Mouse (Mus musculus): ENCODE data around the gene Slc13a2. TPM values are rescaled to one million over a fixed set of nuclear protein-coding genes. Genes with fewer than 3 reads are reported as not detected.

The Slc13a2 gene
- polyA plus RNA-seq, 1 experiment from 2014 or later = not detected

GRCm38 (mm10) chr11:78360789-78361131 is 61.3 kb downstream of the Slc13a2 start:
- no peak for ATAC-seq (ENCODE audit: low FRiP score, low read depth)
- WGBS = 70% methylated on average over 2 of the region's 2 CpGs
- H3K9ac ChIP-seq = no peak overlapping the region; the same call in 1 of the 2 replicates
- H3K27ac ChIP-seq = no peak overlapping the region
- H3K36me3 ChIP-seq = no peaks in the 10 kb centered on the region
- H3K9me3 ChIP-seq = no peaks in the 10 kb centered on the region
- H3K4me3 ChIP-seq = no peak overlapping the region
- no peaks in the 10 kb centered on the region for H3K27me3 ChIP-seq
- H3K4me1 ChIP-seq = peaks cover 22% of the 10 kb centered on the region
- H3K4me2 ChIP-seq (replicated peaks) = peak overlapping the region; percentile 59

DNA sequence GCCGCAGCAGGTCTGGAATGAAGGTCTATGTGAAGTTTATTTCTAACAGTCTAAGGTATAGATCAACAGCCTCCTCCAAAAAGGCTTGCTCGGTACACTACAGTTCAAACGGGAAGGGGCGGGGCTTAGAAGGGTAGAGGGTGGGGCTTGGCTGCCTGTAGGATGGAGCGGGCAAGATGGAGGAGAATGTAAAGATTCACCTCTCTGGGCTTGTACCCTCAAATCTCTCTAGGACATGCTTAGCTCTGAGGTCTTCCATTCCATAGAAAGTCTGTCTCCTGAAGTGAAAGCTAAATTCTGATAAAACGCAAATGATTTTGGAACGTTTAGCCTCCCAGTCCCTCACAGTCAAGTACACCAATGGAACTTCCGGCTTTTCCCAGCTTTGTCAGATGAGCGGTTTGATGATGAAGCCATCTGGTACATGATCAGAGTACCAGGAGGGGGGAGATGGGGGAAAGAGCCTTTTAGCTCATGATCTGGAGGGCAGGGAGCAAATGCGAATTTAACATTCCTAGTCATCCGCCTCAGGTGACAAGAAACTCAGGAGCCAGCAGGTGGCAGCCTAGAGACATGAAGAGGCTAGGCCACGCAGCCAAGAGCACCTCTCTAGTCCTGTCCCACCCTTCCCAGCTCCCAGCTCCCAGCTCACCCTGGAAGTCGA is 61.8 kb downstream of the Slc13a2 start:
- H3K4me3 ChIP-seq = peak overlapping the region; percentile 39
- H3K4me2 ChIP-seq (replicated peaks) = peak overlapping the region; percentile 59
- H3K27ac ChIP-seq = no peak overlapping the region
- WGBS = 12% methylated on average over 13 of the region's 13 CpGs
- no peaks in the 10 kb centered on the region for H3K27me3 ChIP-seq
- no peak overlapping the region; the same call in 1 of the 2 replicates for H3K9ac ChIP-seq
- peaks cover 22% of the 10 kb centered on the region for H3K4me1 ChIP-seq
- no peaks in the 10 kb centered on the region for H3K36me3 ChIP-seq
- ATAC-seq (ENCODE audit: low FRiP score, low read depth) = peak; percentile 80; the same call in 1 of the 2 replicates
- no peaks in the 10 kb centered on the region for H3K9me3 ChIP-seq

DNA sequence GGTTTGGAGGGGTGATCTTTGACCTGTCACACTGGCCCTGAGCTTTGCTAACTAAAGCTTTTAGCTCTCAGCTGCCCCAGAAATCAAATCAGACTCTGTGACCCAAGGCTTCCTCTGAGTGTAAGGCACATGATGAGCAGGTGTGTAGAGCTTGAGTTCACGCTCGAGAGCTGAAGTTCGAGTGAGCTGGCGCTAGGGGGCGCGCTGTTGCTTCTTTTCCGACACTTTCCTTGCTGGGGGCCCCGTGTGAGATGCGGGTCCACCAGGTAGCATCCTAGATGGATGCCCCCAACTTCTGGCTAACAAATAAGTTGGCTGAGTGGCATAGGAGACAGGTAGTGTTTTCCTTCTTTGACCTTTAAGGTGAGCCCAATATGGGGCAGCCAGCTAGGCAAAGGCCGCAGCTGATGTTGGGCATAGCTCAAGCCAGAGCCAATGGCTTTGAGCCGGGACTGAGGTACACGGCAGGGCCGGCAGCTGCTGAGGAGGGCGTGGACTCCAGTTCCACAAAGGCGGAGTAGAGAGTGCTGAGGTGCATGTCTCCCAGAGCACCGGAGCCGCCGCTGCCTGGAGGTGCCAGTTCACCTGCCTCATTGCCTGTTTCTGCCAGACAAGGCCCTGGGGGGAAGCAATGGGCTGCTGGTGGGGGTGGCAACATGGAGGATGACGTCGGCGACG is 63.5 kb downstream of the Slc13a2 start:
- no peak overlapping the region for H3K4me2 ChIP-seq (replicated peaks)
- H3K9ac ChIP-seq = no peak overlapping the region
- no peaks in the 10 kb centered on the region for H3K36me3 ChIP-seq
- no peaks in the 10 kb centered on the region for H3K9me3 ChIP-seq
- H3K27ac ChIP-seq = no peak overlapping the region
- 0 out of 2 replicates have a peak, but pooled peaks have one; percentile 37 for ATAC-seq (ENCODE audit: low FRiP score, low read depth)
- H3K27me3 ChIP-seq = no peaks in the 10 kb centered on the region
- H3K4me1 ChIP-seq = peaks cover 9% of the 10 kb centered on the region
- no peak overlapping the region for H3K4me3 ChIP-seq
- 16% methylated on average over 22 of the region's 22 CpGs for WGBS

GRCm38 (mm10) chr11:78355471-78356238 is 66.4 kb downstream of the Slc13a2 start:
- 0 out of 2 replicates have a peak, but pooled peaks cover 3% of the 10 kb centered on the region for H3K4me1 ChIP-seq
- no peak overlapping the region for H3K9ac ChIP-seq
- H3K4me3 ChIP-seq = no peak overlapping the region
- no peak overlapping the region for H3K27ac ChIP-seq
- H3K36me3 ChIP-seq = no peaks in the 10 kb centered on the region
- no peak overlapping the region for H3K4me2 ChIP-seq (replicated peaks)
- ATAC-seq (ENCODE audit: low FRiP score, low read depth) = no peak
- no peaks in the 10 kb centered on the region for H3K27me3 ChIP-seq
- 34% methylated on average over 4 of the region's 4 CpGs for WGBS
- H3K9me3 ChIP-seq = no peaks in the 10 kb centered on the region

- Histone ChIP-seq H3K27ac (no peak overlapping the region), H3K9me3 (no peaks in the 10 kb centered on the region), H3K4me2 (replicated peaks) (no peak overlapping the region), H3K9ac (no peak overlapping the region), H3K36me3 (no peaks in the 10 kb centered on the region), H3K27me3 (no peaks in the 10 kb centered on the region), H3K4me3 (no peak overlapping the region), H3K4me1 (0 out of 2 replicates have a peak, but pooled peaks cover 2% of the 10 kb centered on the region)
- WGBS = 82% methylated on average over 6 of the region's 6 CpGs
- no peak for ATAC-seq (ENCODE audit: low FRiP score, low read depth)
These were observed 67.1 kb downstream of the Slc13a2 start for GRCm38 (mm10) chr11:78354905-78355304.

DNA sequence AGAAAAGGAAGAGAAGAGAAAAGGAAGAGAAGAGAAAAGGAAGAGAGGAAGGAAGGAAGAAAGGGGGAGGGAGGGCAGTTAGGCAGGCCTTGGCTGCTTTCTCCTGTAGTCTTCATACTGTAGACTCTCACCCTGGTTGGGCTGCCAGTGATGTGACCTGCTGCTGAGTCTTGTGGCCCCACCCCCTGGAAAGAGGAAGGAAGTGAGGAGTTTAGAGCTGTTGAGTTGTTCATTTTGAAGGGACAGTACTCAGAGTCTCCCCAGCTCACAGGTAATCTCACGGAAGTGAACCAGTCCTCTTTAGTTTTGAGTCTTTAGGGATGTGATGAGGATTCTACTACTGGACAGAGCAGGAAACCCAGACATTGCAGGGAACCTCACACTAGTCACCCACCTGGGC is 68.9 kb downstream of the Slc13a2 start:
- Histone ChIP-seq H3K27ac (no peak overlapping the region), H3K9ac (no peak overlapping the region), H3K4me2 (replicated peaks) (no peak overlapping the region), H3K4me3 (no peak overlapping the region), H3K4me1 (0 out of 2 replicates have a peak, but pooled peaks cover 8% of the 10 kb centered on the region), H3K9me3 (no peaks in the 10 kb centered on the region), H3K36me3 (peaks cover 17% of the 10 kb centered on the region), H3K27me3 (no peaks in the 10 kb centered on the region)
- 92% methylated on average over 1 of the region's 1 CpGs for WGBS
- no peak for ATAC-seq (ENCODE audit: low FRiP score, low read depth)

- Histone ChIP-seq H3K27me3 (no peaks in the 10 kb centered on the region), H3K36me3 (peaks cover 26% of the 10 kb centered on the region), H3K9me3 (no peaks in the 10 kb centered on the region), H3K4me2 (replicated peaks) (no peak overlapping the region), H3K9ac (0 out of 2 replicates have a peak overlapping the region, but pooled peaks have one; percentile 25), H3K4me1 (peaks cover 33% of the 10 kb centered on the region), H3K27ac (0 out of 2 replicates have a peak overlapping the region, but pooled peaks have one; percentile 22), H3K4me3 (no peak overlapping the region)
- no peak for ATAC-seq (ENCODE audit: low FRiP score, low read depth)
- WGBS = 89% methylated on average over 4 of the region's 4 CpGs
These were observed 72.3 kb downstream of the Slc13a2 start for GRCm38 (mm10) chr11:78349441-78350358.

GRCm38 (mm10) chr11:78348474-78348873 is 73.5 kb downstream of the Slc13a2 start:
- ATAC-seq (ENCODE audit: low FRiP score, low read depth) = no peak

DNA sequence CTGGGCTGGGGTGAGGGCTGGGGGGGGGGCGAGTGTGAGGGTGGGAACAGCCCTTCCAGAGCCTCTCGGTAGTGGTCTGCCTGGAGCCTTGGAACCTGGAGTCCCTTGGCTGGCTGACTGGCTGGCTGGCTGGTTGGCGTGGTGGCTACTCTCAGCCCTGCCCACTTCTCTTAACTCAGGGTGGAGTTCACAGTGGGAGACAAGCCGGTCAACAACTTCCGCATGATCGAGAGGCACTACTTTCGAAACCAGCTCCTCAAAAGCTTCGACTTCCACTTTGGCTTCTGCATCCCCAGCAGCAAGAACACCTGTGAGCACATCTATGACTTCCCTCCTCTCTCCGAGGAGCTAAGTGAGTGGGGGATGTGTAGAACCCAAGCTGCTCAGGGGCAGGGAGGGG is 74.1 kb downstream of the Slc13a2 start:
- Histone ChIP-seq H3K4me1 (peaks cover 43% of the 10 kb centered on the region), H3K27me3 (no peaks in the 10 kb centered on the region), H3K27ac (no peak overlapping the region), H3K36me3 (peaks cover 26% of the 10 kb centered on the region), H3K4me3 (no peak overlapping the region), H3K4me2 (replicated peaks) (no peak overlapping the region), H3K9me3 (no peaks in the 10 kb centered on the region), H3K9ac (no peak overlapping the region)
- no peak for ATAC-seq (ENCODE audit: low FRiP score, low read depth)
- 75% methylated on average over 9 of the region's 9 CpGs for WGBS

More at GRCm38 (mm10) chr11:78348474-78348873, 73.5 kb downstream of the Slc13a2 start:
- H3K27me3 ChIP-seq = no peaks in the 10 kb centered on the region
- no peak overlapping the region for H3K4me3 ChIP-seq
- H3K4me1 ChIP-seq = peaks cover 41% of the 10 kb centered on the region
- no peak overlapping the region for H3K9ac ChIP-seq
- no peak overlapping the region for H3K4me2 ChIP-seq (replicated peaks)
- H3K27ac ChIP-seq = no peak overlapping the region
- 61% methylated on average over 7 of the region's 7 CpGs for WGBS
- no peaks in the 10 kb centered on the region for H3K9me3 ChIP-seq
- H3K36me3 ChIP-seq = peaks cover 26% of the 10 kb centered on the region
